Mouse (Mus musculus) forebrain, embryonic 15.5 days (tissue): ENCODE measurements at regions not wholly inside any gene's neighbourhood (a gene's known extent, or its start where the extent isn't known, plus 50 kb on each side); places are given as distances from the start of the nearest gene placed in this dataset.

Experiments used
- ATAC-seq: fragments of 200-750 bp; cut with Nextera tagmentation; replicated peaks from 2 replicates; pipeline ENCODE4 v1.8.0; 2017; ENCODE audit warnings: mild to moderate bottlenecking, moderate TSS enrichment, moderate library complexity
- H3K27ac ChIP-seq: fragments of 300-500 bp; sonication (generic); replicated peaks from 2 replicates; pipeline ENCODE4 v1.5.1; 2015; ENCODE audit warnings: mild to moderate bottlenecking, inconsistent platforms
- H3K27me3 ChIP-seq: fragments of 300-500 bp; sonication (generic); 2 replicates; pipeline ENCODE4 v1.6.1; 2015; ENCODE audit warnings: inconsistent platforms
- H3K36me3 ChIP-seq: fragments of 300-500 bp; sonication (generic); 2 replicates; pipeline ENCODE4 v1.6.1; 2015; ENCODE audit warnings: mild to moderate bottlenecking, inconsistent platforms
- H3K4me1 ChIP-seq: fragments of 300-500 bp; sonication (generic); 2 replicates; pipeline ENCODE4 v1.6.1; 2015; ENCODE audit warnings: inconsistent platforms
- H3K4me2 ChIP-seq: fragments of 300-500 bp; sonication (generic); replicated peaks from 2 replicates; pipeline ENCODE4 v1.6.1; 2015; ENCODE audit warnings: mild to moderate bottlenecking, inconsistent platforms
- H3K4me3 ChIP-seq: fragments of 300-500 bp; sonication (generic); 2 replicates; pipeline ENCODE4 v1.5.1; 2015; ENCODE audit warnings: mild to moderate bottlenecking, inconsistent platforms
- H3K9ac ChIP-seq: fragments of 300-500 bp; sonication (generic); replicated peaks from 2 replicates; pipeline ENCODE4 v1.6.1; 2015; ENCODE audit warnings: mild to moderate bottlenecking, inconsistent platforms
- H3K9me3 ChIP-seq: fragments of 300-500 bp; sonication (generic); 2 replicates; pipeline ENCODE4 v1.6.1; 2016; ENCODE audit warnings: inconsistent platforms
- WGBS: fragments of 180-500 bp; shearing (Covaris S2); methylation state at CpG from one replicate; pipeline ENCODE4 v1.1.7; 2015; ENCODE audit warnings: mixed read lengths; 5-methylcytosine and 5-hydroxymethylcytosine counted together

GRCm38 (mm10) chr15:6065100-6065499 is 234.5 kb upstream of the Dab2 start:
- Histone ChIP-seq H3K9me3 (no peaks in the 10 kb centered on the region), H3K4me3 (no peak overlapping the region), H3K4me2 (no peak overlapping the region), H3K27me3 (no peaks in the 10 kb centered on the region), H3K27ac (no peak overlapping the region), H3K36me3 (no peaks in the 10 kb centered on the region), H3K9ac (no peak overlapping the region), H3K4me1 (no peaks in the 10 kb centered on the region)
- no peak for ATAC-seq
- 92% methylated on average over 3 of the region's 3 CpGs for WGBS

GRCm38 (mm10) chr15:6067380-6067779 is 232.2 kb upstream of the Dab2 start:
- Histone ChIP-seq H3K27me3 (no peaks in the 10 kb centered on the region), H3K4me1 (no peaks in the 10 kb centered on the region), H3K27ac (no peak overlapping the region), H3K4me3 (no peak overlapping the region), H3K4me2 (no peak overlapping the region), H3K36me3 (no peaks in the 10 kb centered on the region), H3K9me3 (no peaks in the 10 kb centered on the region), H3K9ac (no peak overlapping the region)
- 79% methylated on average over 6 of the region's 6 CpGs for WGBS
- no peak for ATAC-seq

- no peak overlapping the region for H3K27ac ChIP-seq
- H3K9me3 ChIP-seq, result no peaks in the 10 kb centered on the region
- ATAC-seq, result no peak
- no peaks in the 10 kb centered on the region for H3K36me3 ChIP-seq
- H3K4me3 ChIP-seq, result no peak overlapping the region
- 89% methylated on average over 8 of the region's 8 CpGs for WGBS
- H3K27me3 ChIP-seq, result no peaks in the 10 kb centered on the region
- no peak overlapping the region for H3K9ac ChIP-seq
- H3K4me1 ChIP-seq, result no peaks in the 10 kb centered on the region
- H3K4me2 ChIP-seq, result no peak overlapping the region
Measured at GRCm38 (mm10) chr15:6068371-6068770, 231.2 kb upstream of the Dab2 start.

GRCm38 (mm10) chr15:6071873-6072272 is 227.7 kb upstream of the Dab2 start:
- Histone ChIP-seq H3K9me3 (no peaks in the 10 kb centered on the region), H3K27ac (no peak overlapping the region), H3K27me3 (no peaks in the 10 kb centered on the region), H3K36me3 (no peaks in the 10 kb centered on the region), H3K4me1 (no peaks in the 10 kb centered on the region), H3K9ac (no peak overlapping the region), H3K4me2 (no peak overlapping the region), H3K4me3 (no peak overlapping the region)
- no peak for ATAC-seq

- no peak overlapping the region for H3K9ac ChIP-seq
- no peaks in the 10 kb centered on the region for H3K36me3 ChIP-seq
- H3K4me2 ChIP-seq, result no peak overlapping the region
- 80% methylated on average over 3 of the region's 3 CpGs for WGBS
- H3K4me1 ChIP-seq, result no peaks in the 10 kb centered on the region
- H3K4me3 ChIP-seq, result no peak overlapping the region
- no peaks in the 10 kb centered on the region for H3K27me3 ChIP-seq
- no peak overlapping the region for H3K27ac ChIP-seq
- H3K9me3 ChIP-seq, result no peaks in the 10 kb centered on the region
- no peak for ATAC-seq
Measured at GRCm38 (mm10) chr15:6072920-6073319, 226.7 kb upstream of the Dab2 start.

- H3K4me3 ChIP-seq, result no peak overlapping the region
- no peak overlapping the region for H3K9ac ChIP-seq
- 52% methylated on average over 8 of the region's 8 CpGs for WGBS
- peak; percentile 64; the same call in 1 of the 2 replicates for ATAC-seq
- no peaks in the 10 kb centered on the region for H3K27me3 ChIP-seq
- no peak overlapping the region for H3K27ac ChIP-seq
- H3K9me3 ChIP-seq, result no peaks in the 10 kb centered on the region
- H3K36me3 ChIP-seq, result no peaks in the 10 kb centered on the region
- no peaks in the 10 kb centered on the region for H3K4me1 ChIP-seq
- no peak overlapping the region for H3K4me2 ChIP-seq
Measured at GRCm38 (mm10) chr15:6080714-6081635, 218.6 kb upstream of the Dab2 start.

GRCm38 (mm10) chr15:6087208-6087607 is 212.4 kb upstream of the Dab2 start:
- Histone ChIP-seq H3K9ac (no peak overlapping the region), H3K4me1 (no peaks in the 10 kb centered on the region), H3K27me3 (no peaks in the 10 kb centered on the region), H3K4me2 (no peak overlapping the region), H3K27ac (no peak overlapping the region), H3K9me3 (no peaks in the 10 kb centered on the region), H3K36me3 (no peaks in the 10 kb centered on the region), H3K4me3 (no peak overlapping the region)
- no peak for ATAC-seq
- WGBS, result 81% methylated on average over 3 of the region's 3 CpGs

GRCm38 (mm10) chr15:6088498-6088897 is 211.1 kb upstream of the Dab2 start:
- WGBS, result 88% methylated on average over 4 of the region's 4 CpGs
- ATAC-seq, result no peak

GRCm38 (mm10) chr15:6129697-6130096 is 169.9 kb upstream of the Dab2 start:
- H3K9ac ChIP-seq, result no peak overlapping the region
- ATAC-seq, result no peak
- H3K27ac ChIP-seq, result no peak overlapping the region
- no peak overlapping the region for H3K4me2 ChIP-seq
- no peaks in the 10 kb centered on the region for H3K36me3 ChIP-seq
- no peaks in the 10 kb centered on the region for H3K27me3 ChIP-seq
- H3K4me3 ChIP-seq, result no peak overlapping the region
- WGBS, result 79% methylated on average over 3 of the region's 3 CpGs
- no peaks in the 10 kb centered on the region for H3K9me3 ChIP-seq
- H3K4me1 ChIP-seq, result no peaks in the 10 kb centered on the region

More at GRCm38 (mm10) chr15:6088498-6088897, 211.1 kb upstream of the Dab2 start:
- H3K27ac ChIP-seq, result no peak overlapping the region
- H3K4me2 ChIP-seq, result no peak overlapping the region
- no peaks in the 10 kb centered on the region for H3K27me3 ChIP-seq
- H3K36me3 ChIP-seq, result no peaks in the 10 kb centered on the region
- H3K4me3 ChIP-seq, result no peak overlapping the region
- no peaks in the 10 kb centered on the region for H3K4me1 ChIP-seq
- no peaks in the 10 kb centered on the region for H3K9me3 ChIP-seq
- no peak overlapping the region for H3K9ac ChIP-seq

GRCm38 (mm10) chr15:6132216-6132615 is 167.4 kb upstream of the Dab2 start:
- Histone ChIP-seq H3K36me3 (no peaks in the 10 kb centered on the region), H3K9me3 (no peaks in the 10 kb centered on the region), H3K27ac (no peak overlapping the region), H3K9ac (no peak overlapping the region), H3K4me2 (no peak overlapping the region), H3K27me3 (no peaks in the 10 kb centered on the region), H3K4me1 (no peaks in the 10 kb centered on the region), H3K4me3 (no peak overlapping the region)
- ATAC-seq, result no peak

GRCm38 (mm10) chr15:6145071-6145470 is 154.5 kb upstream of the Dab2 start:
- H3K27ac ChIP-seq, result no peak overlapping the region
- no peaks in the 10 kb centered on the region for H3K27me3 ChIP-seq
- no peak overlapping the region for H3K4me3 ChIP-seq
- H3K4me1 ChIP-seq, result no peaks in the 10 kb centered on the region
- H3K9ac ChIP-seq, result no peak overlapping the region
- 93% methylated on average over 2 of the region's 2 CpGs for WGBS
- no peaks in the 10 kb centered on the region for H3K9me3 ChIP-seq
- no peaks in the 10 kb centered on the region for H3K36me3 ChIP-seq
- no peak overlapping the region for H3K4me2 ChIP-seq
- no peak for ATAC-seq

- H3K4me2 ChIP-seq, result no peak overlapping the region
- H3K9me3 ChIP-seq, result no peaks in the 10 kb centered on the region
- no peak overlapping the region for H3K9ac ChIP-seq
- WGBS, result 77% methylated on average over 9 of the region's 9 CpGs
- H3K27ac ChIP-seq, result no peak overlapping the region
- no peaks in the 10 kb centered on the region for H3K27me3 ChIP-seq
- no peaks in the 10 kb centered on the region for H3K36me3 ChIP-seq
- no peaks in the 10 kb centered on the region for H3K4me1 ChIP-seq
- ATAC-seq, result no peak
- no peak overlapping the region for H3K4me3 ChIP-seq
Measured at GRCm38 (mm10) chr15:6154706-6155105, 144.9 kb upstream of the Dab2 start.

- Histone ChIP-seq H3K4me1 (no peaks in the 10 kb centered on the region), H3K9ac (no peak overlapping the region), H3K9me3 (no peaks in the 10 kb centered on the region), H3K27ac (no peak overlapping the region), H3K4me3 (no peak overlapping the region), H3K27me3 (no peaks in the 10 kb centered on the region), H3K4me2 (no peak overlapping the region), H3K36me3 (no peaks in the 10 kb centered on the region)
- WGBS, result 91% methylated on average over 1 of the region's 1 CpGs
- no peak for ATAC-seq
Measured at GRCm38 (mm10) chr15:6180261-6180660, 119.3 kb upstream of the Dab2 start.
